ENCODE assay signal across 26 mouse cellular contexts in the genomic region with DNA sequence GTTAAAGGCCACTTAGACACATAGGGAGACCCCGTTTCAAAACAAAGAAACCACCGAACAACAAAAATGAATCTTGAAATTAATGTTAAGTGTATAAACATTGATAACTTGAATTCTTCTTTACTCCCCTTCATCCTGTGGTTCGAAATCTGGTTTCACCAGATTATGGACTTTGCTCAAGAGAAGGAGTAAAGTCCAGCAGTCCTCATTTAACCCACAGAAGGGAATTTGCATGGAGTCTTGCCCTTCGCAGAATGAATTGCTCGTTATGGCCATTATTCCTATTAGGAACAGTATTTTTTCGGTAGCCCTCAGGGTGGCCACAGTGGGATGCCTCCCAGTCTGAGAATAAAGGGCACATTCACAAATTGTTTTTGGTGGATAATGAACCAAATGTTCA.
DNase-seq lines count a peak whose midpoint lies in the region; ATAC-seq and TF ChIP-seq lines count a peak whose summit lies in the region.
"Had no signal": no experiment of that assay in that cellular context is flagged by ENCODE, and none has a peak within 500 bp of the region (broad histone marks: within the 10 kb centered on the region; RNA-seq: fewer than 3 reads in every experiment).

No protein-coding gene starts in this region.

- no peak overlapping the region for H3K4me3 ChIP-seq in kidney, adult 2 months (ENCODE audit: insufficient read depth, low read depth, low read length)
- no peak overlapping the region for H3K4me3 ChIP-seq in limb, embryonic 11.5 days (ENCODE audit: low read depth, low read length)
- H3K4me3 ChIP-seq in limb, embryonic 10.5 days, result no peak overlapping the region
- H3K4me3 ChIP-seq: embryonic facial prominence, embryonic 13.5 days; embryonic facial prominence, embryonic 15.5 days; erythroblast, embryonic 14.5 days; forebrain, embryonic 10.5 days; forebrain, embryonic 12.5 days had no signal

- H3K4me2 ChIP-seq in limb, embryonic 11.5 days (ENCODE audit: low read depth, severe bottlenecking), result no peak overlapping the region
- H3K4me2 ChIP-seq: embryonic facial prominence, embryonic 13.5 days; embryonic facial prominence, embryonic 15.5 days; forebrain, embryonic 12.5 days had no signal

- peaks cover 8% of the 10 kb centered on the region; the same call in 1 of the 2 replicates for H3K4me1 ChIP-seq in kidney, adult 2 months (ENCODE audit: control insufficient read depth, insufficient read depth, low read length)
- 0 out of 2 replicates have a peak, but pooled peaks cover 2% of the 10 kb centered on the region for H3K4me1 ChIP-seq in limb, embryonic 11.5 days (ENCODE audit: control insufficient read depth, insufficient read depth, low read length)
- no peaks in the 10 kb centered on the region for H3K4me1 ChIP-seq in limb, embryonic 10.5 days
- H3K4me1 ChIP-seq: embryonic facial prominence, embryonic 15.5 days; forebrain, embryonic 12.5 days had no signal

- no peak for ATAC-seq in limb, embryonic 11.5 days (ENCODE audit: insufficient number of reproducible peaks, low FRiP score, low TSS enrichment, low read depth)
- ATAC-seq: CD4-positive, CD25-positive, alpha-beta regulatory T cell, adult 4 months; forebrain, embryonic 14.5 days; forebrain, embryonic 16.5 days had no signal

- TF ChIP-seq POLR2A in kidney, adult 2 months (IDR thresholded peaks at IDR 0.05; ENCODE audit: low read depth, low read length), result no peak

- H3K9ac ChIP-seq in limb, embryonic 11.5 days (ENCODE audit: low read length), result no peak overlapping the region
- H3K9ac ChIP-seq: embryonic facial prominence, embryonic 13.5 days; embryonic facial prominence, embryonic 15.5 days; forebrain, embryonic 12.5 days had no signal

- WGBS in kidney, adult 2 months, result 69% methylated on average over 6 of the region's 6 CpGs
- WGBS in limb, embryonic 11.5 days, result 58% methylated on average over 6 of the region's 6 CpGs
- WGBS in limb, embryonic 10.5 days, result 73% methylated on average over 6 of the region's 6 CpGs

- no peaks in the 10 kb centered on the region for H3K9me3 ChIP-seq in limb, embryonic 11.5 days (ENCODE audit: control insufficient read depth, low read length)
- H3K9me3 ChIP-seq in limb, embryonic 10.5 days (replicated peaks), result no peaks in the 10 kb centered on the region
- H3K9me3 ChIP-seq: embryonic facial prominence, embryonic 13.5 days; embryonic facial prominence, embryonic 15.5 days; forebrain, embryonic 10.5 days; forebrain, embryonic 12.5 days had no signal

- H3K36me3 ChIP-seq in kidney, adult 2 months (ENCODE audit: control insufficient read depth, insufficient read depth, low read length), result no peaks in the 10 kb centered on the region
- H3K36me3 ChIP-seq in limb, embryonic 11.5 days (ENCODE audit: control insufficient read depth, insufficient read depth, low read length), result no peaks in the 10 kb centered on the region
- H3K36me3 ChIP-seq in limb, embryonic 10.5 days, result no peaks in the 10 kb centered on the region
- H3K36me3 ChIP-seq: embryonic facial prominence, embryonic 13.5 days; embryonic facial prominence, embryonic 15.5 days; forebrain, embryonic 10.5 days; forebrain, embryonic 12.5 days; G1E had no signal

- no peaks in the 10 kb centered on the region for H3K27me3 ChIP-seq in kidney, adult 2 months (replicated peaks; ENCODE audit: control insufficient read depth, insufficient read depth, low read length)
- no peaks in the 10 kb centered on the region for H3K27me3 ChIP-seq in limb, embryonic 11.5 days (ENCODE audit: control insufficient read depth, insufficient read depth, low read length)
- H3K27me3 ChIP-seq in limb, embryonic 10.5 days (ENCODE audit: low read depth, poor library complexity, severe bottlenecking), result no peaks in the 10 kb centered on the region
- H3K27me3 ChIP-seq: CH12.LX; embryonic facial prominence, embryonic 13.5 days; embryonic facial prominence, embryonic 15.5 days; forebrain, embryonic 12.5 days had no signal

- DNase-seq in kidney, adult 2 months, result peak; percentile 63
- no peak for DNase-seq in kidney, postnatal 14 days
- DNase-seq in limb, embryonic 11.5 days (ENCODE audit: low spot score), result peak; percentile 21
- DNase-seq in limb, embryonic 10.5 days (ENCODE audit: low spot score), result no peak
- DNase-seq in Muller cell, postnatal 12 days (ENCODE audit: inconsistent ontology term), result peak; percentile 74
- DNase-seq: adrenal gland, adult 2 months; adrenal gland, postnatal 10 days; adrenal gland, postnatal 25 days; B cell, adult 2 months; cerebellum, adult 11 months; cerebellum, adult 18-20 months; cerebellum, adult 8-10 months; cerebellum, adult 9-11 months; cerebellum, postnatal 14 days; cerebellum, postnatal 36 days; embryo, embryonic 11 days had no signal

- TF ChIP-seq CTCF in kidney, adult 2 months (conservative IDR thresholded peaks at IDR 0.05; ENCODE audit: insufficient read depth, insufficient read length, low read depth, low read length), result no peak

- peak overlapping the region; percentile 38; the same call in 1 of the 2 replicates for H3K27ac ChIP-seq in kidney, adult 2 months (ENCODE audit: insufficient read depth, low read depth, low read length)
- no peak overlapping the region for H3K27ac ChIP-seq in limb, embryonic 11.5 days (replicated peaks; ENCODE audit: low read depth, low read length)
- H3K27ac ChIP-seq in limb, embryonic 10.5 days, result no peak overlapping the region
- H3K27ac ChIP-seq: embryonic facial prominence, embryonic 13.5 days; embryonic facial prominence, embryonic 15.5 days; forebrain, embryonic 10.5 days; forebrain, embryonic 12.5 days had no signal

Comparison
In these comparisons a context has a peak if more than half of its experiments do, and no peak if none do; other contexts are left out.
1. DNase-seq: peak in kidney, adult 2 months (single experiment), limb, embryonic 11.5 days (single experiment) and Muller cell, postnatal 12 days (single experiment); none in kidney, postnatal 14 days (single experiment) and limb, embryonic 10.5 days (single experiment).